Mouse (Mus musculus): ENCODE results near the gene Prpf31. TPM values are rescaled to one million over a fixed set of nuclear protein-coding genes. Genes with fewer than 3 reads are reported as not detected.

Gene Prpf31
- total RNA-seq, 4 experiments from 2014 or later, result 38.9 to 57.0 (median 49.1) TPM

- no peak for DNase-seq
Measured at GRCm38 (mm10) chr7:3629030-3629429, 755 bp upstream of the Prpf31 start.

GRCm38 (mm10) chr7:3630478-3630815 lies 662 bp downstream of the Prpf31 start:
- no peak for DNase-seq

- DNase-seq, result no peak
Measured at GRCm38 (mm10) chr7:3643412-3643811, 13.6 kb downstream of the Prpf31 start.

GRCm38 (mm10) chr7:3643843-3644242 lies 14.1 kb downstream of the Prpf31 start:
- DNase-seq, result no peak

- DNase-seq, result no peak
Measured at GRCm38 (mm10) chr7:3644348-3644671, 14.5 kb downstream of the Prpf31 start.

GRCm38 (mm10) chr7:3644672-3645487 lies 15.1 kb downstream of the Prpf31 start, which contains the start of gene Cnot3:
Gene Cnot3 (plus strand): TSS chr7:3645268.
- peak; percentile 100 for DNase-seq

- DNase-seq, result no peak
Measured at GRCm38 (mm10) chr7:3645488-3646025, 15.8 kb downstream of the Prpf31 start.

- DNase-seq, result no peak
Measured at GRCm38 (mm10) chr7:3646188-3646587, 16.4 kb downstream of the Prpf31 start.

- DNase-seq, result no peak
Measured at GRCm38 (mm10) chr7:3646641-3647040, 16.9 kb downstream of the Prpf31 start.

GRCm38 (mm10) chr7:3656966-3657365 lies 27.2 kb downstream of the Prpf31 start:
- no peak for DNase-seq

- no peak for DNase-seq
Measured at GRCm38 (mm10) chr7:3658578-3658977, 28.8 kb downstream of the Prpf31 start.

GRCm38 (mm10) chr7:3664524-3665214 lies 34.9 kb downstream of the Prpf31 start:
- peak; percentile 35 for DNase-seq

- DNase-seq, result peak; percentile 98
Measured at GRCm38 (mm10) chr7:3665215-3666114, 35.7 kb downstream of the Prpf31 start, which contains the start of gene Leng1. Gene Leng1 (minus strand): TSS chr7:3665840.

GRCm38 (mm10) chr7:3666921-3667391 lies 37.2 kb downstream of the Prpf31 start:
- no peak for DNase-seq

GRCm38 (mm10) chr7:3674507-3675227 lies 44.9 kb downstream of the Prpf31 start:
- peak; percentile 50 for DNase-seq

- no peak for DNase-seq
Measured at GRCm38 (mm10) chr7:3675228-3675548, 45.4 kb downstream of the Prpf31 start.

- DNase-seq, result no peak
Measured at GRCm38 (mm10) chr7:3676371-3676770, 46.6 kb downstream of the Prpf31 start.

- no peak for DNase-seq
Measured at GRCm38 (mm10) chr7:3677342-3677741, 47.6 kb downstream of the Prpf31 start, which contains the start of gene Tmc4. Gene Tmc4 (minus strand): TSS chr7:3677553.

GRCm38 (mm10) chr7:3683908-3684550 lies 54.2 kb downstream of the Prpf31 start:
- DNase-seq, result no peak

GRCm38 (mm10) chr7:3684698-3685097 lies 54.9 kb downstream of the Prpf31 start:
- DNase-seq, result no peak

All from adrenal gland, adult 8-10 months (tissue).